Mouse (Mus musculus) heart, postnatal 25 days (tissue): ENCODE measurements at regions not wholly inside any gene's neighbourhood (a gene's known extent, or its start where the extent isn't known, plus 50 kb on each side); places are given as distances from the start of the nearest gene placed in this dataset.

Experiments used
- DNase-seq: peaks from one replicate; pipeline ENCODE4 v3.0.0; 2022; ENCODE audit warnings: low spot score
- intact Hi-C: fragments of 180-260 bp; cut with DNase I; formaldehyde crosslinking; loops from one replicate; pipeline ENCODE4 v1.15.1; 2025

DNA sequence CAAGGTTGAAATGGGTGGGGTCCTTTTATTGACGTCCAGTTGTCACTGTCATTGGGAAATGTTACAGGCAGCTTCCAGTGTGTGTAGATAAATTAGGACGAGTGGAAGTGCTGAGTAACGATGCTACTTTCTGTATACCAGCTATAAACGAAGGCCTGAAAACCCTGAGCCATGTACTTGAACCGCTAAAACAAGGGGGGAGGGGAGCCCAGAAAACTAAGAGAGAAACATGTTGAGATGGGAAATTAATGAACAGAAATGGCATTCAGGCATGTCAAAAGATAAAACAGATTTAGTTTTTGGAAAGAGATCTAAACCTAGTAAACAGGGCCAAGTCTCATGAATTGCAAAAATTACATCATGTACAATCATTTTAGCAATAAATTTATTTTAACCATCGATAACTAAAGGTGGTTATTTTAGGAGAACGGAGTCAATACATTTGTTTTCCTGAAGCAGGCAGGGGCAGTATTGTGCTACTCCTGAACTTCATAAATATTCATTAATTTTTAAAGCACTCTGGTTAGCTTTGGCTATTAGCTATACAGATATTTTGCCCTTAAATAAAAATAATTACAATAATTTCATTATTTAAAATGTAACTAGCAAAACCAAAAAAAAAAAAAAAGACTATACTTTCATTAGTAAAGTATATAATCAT lies 92.1 kb upstream of the Ssbp2 start:
- no peak for DNase-seq
- intact Hi-C loops = loop anchor here (10.0 kb wide), 1 partner anchor 433 kb away; no protein-coding TSS in a partner anchor

DNA sequence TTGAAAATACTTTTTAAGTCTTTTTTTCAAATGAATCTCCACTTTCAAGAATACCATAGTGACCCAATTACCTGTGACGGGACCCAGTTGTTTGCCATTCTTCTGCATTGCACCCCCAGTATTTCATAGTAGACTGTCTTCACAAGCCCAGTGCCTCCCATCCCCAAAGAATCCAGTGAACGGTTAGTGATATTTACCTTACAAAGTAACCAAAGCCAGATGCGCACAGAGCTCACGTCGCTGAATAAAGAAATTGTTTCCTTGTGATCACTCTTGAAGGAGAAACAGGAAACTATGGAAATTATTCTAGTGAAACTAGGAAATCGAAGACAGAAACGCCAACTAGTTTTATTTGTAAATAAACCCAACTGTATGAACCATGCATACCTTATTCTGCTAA lies 91.4 kb upstream of the Ssbp2 start:
- intact Hi-C loops = loop anchor here (10.0 kb wide), 1 partner anchor 434 kb away; no protein-coding TSS in a partner anchor
- no peak for DNase-seq

DNA sequence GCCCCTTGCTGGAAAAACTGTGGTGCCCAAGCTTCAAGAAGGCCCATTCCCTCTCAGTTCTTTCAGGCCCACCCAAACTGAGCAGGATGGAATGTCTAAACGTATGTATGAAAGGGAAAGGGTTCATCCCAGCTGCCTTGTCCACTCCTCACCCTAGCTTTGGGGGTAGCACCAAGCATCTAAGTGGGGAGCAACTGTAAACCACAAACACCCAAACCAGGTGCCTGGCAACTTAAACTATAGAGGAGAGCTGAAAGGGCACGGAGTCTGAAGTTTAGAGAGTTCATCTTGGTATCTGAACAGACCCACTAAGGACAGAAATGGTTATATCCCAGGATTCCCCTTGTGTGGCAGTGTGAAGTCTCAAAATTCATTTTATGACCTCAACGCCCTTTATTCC lies 90.1 kb upstream of the Ssbp2 start:
- intact Hi-C loops = loop anchor here (2.0 to 10.0 kb wide), 5 partner anchors 91 to 437 kb away; partner anchors contain the start of genes Atg10, Ssbp2 and Zcchc9
- DNase-seq = no peak

DNA sequence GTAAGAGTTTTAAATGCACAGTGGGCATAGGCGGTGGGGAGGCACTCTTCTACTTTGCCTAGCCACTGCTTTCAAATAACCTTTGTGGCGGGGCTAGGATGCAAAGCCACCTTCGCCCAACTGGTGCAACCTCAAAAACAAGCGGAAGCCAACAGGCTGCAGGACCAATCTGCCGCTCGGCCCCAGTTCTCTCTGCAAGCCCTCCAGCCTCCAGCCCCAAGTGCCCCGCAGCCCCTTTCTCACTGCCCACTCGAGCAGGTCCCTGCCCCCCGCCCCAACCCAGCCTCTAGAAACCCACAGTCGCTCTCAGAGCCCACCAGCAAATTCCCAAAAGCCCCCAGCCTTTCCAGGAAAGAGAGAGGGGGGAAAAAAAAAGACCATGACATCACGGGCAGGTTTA lies 89.6 kb upstream of the Ssbp2 start:
- DNase-seq = no peak
- intact Hi-C loops = loop anchor here (2.0 to 10.0 kb wide), 5 partner anchors 90 to 437 kb away; partner anchors contain the start of genes Atg10, Ssbp2 and Zcchc9

DNA sequence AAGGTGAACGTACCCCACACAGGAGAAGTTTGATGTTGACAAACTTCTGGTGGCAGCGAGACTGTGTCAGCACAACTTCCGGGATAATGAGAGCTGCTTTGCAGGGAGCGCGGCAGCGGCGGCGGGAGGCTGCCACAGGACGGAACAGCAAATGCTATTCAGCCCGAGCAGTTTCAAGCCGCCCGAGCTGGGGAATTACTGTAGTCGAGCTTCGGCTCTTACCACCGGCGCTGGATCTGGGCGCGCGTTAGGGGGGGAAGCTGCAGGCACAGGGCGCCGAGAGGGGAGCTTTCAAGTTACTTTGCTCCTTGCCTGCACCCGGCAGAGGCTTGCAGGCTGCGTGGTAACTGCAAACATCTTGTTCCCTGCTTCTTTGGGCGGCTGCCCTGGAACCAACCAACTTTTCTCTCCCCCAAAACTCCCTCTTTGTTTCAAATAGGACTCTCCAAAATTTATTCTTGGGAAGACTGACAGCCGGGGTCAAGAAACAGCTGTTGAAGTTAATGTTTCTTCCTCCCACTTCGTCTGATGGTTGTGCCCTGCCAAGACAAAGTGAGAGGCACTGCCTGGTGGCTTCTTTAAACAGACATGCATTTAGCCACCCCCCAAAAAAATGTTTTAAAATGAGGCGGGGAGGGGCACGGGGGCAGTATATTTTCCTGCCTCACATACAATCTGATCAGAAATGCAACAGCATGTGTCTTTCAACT lies 89.0 kb upstream of the Ssbp2 start:
- DNase-seq = peak; percentile 89
- intact Hi-C loops = loop anchor here (2.0 to 10.0 kb wide), 5 partner anchors 90 to 436 kb away; partner anchors contain the start of genes Atg10, Ssbp2 and Zcchc9

DNA sequence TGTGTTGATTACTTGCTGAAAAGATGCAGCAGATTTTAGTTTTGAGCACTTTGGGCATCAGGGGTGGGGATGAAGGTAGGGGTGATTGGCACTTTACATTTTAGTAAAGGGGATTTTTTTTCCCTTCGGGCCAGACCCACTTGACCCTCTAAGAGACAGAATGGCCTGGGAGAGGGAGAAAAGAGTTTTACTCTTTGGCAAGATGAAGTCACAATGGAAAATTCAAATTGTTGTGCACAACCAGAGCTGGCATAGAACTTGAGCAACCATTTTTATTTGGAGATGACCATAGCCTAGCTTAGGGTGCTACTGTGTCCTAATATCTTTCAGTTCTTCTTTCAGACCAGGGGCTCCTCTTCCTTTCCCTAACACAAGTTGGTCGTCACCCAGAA lies 88.5 kb upstream of the Ssbp2 start:
- intact Hi-C loops = loop anchor here (2.0 to 10.0 kb wide), 5 partner anchors 89 to 436 kb away; partner anchors contain the start of genes Atg10, Ssbp2 and Zcchc9
- DNase-seq = no peak

DNA sequence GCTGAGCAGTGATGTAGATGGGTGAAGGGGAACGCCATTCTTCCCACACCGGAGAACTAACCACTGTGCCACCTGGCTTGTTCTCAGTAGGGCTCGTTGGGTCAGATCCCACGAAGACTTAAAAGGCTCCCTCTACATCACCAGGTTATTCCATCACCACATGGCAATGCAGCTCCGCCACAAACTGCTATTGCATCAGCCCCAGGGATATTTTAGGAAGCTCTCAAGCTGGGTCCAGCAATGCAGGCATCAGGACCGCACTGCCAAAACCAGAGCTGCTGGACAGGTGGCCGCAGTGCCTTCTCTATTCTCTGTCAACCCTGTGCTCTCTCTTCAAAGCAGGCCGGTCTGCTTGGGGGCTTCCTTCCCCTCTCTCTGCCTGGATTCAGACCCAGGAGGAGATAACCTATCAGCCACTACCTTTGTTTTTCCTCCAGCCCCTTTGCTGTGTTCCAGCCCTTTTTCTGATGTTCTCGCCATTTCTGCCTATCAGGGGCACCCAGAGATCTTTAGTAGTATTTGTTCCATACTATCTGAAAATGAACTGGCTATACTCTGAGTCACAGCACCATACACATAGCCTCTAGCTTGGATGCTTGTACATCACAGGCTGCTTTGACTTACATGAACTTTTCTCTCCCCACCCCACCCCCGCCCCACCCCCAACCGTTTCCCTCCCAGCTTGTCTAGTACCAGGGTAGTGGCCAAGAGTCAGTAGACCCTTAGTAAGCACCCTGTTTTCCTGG lies 87.8 kb upstream of the Ssbp2 start:
- no peak for DNase-seq
- intact Hi-C loops = loop anchor here (1.0 to 10.0 kb wide), 5 partner anchors 49 to 435 kb away; partner anchors contain the start of genes Atg10 and Zcchc9

DNA sequence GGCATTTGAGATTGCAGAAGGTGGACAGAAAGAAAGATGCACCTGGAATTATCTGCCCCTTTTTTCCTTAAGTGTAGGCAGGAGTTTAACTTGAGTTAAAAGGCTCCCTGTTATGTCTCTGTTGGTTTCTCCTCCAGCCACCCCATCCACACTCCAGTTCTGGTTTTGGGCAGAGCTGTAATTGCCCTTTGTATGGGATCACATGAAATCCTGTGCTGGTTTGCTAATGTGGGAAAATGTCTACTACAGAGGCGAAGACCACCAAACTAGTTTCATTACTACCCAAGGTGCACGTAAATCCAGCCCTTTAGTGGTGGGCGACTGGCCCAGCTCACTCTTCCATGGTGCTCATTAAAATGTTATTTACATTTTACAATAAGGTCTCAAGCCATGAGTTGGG lies 85.9 kb upstream of the Ssbp2 start:
- intact Hi-C loops = loop anchor here (5.0 to 10.0 kb wide), 4 partner anchors 152 to 433 kb away; partner anchors contain the start of genes Atg10 and Zcchc9
- no peak for DNase-seq

DNA sequence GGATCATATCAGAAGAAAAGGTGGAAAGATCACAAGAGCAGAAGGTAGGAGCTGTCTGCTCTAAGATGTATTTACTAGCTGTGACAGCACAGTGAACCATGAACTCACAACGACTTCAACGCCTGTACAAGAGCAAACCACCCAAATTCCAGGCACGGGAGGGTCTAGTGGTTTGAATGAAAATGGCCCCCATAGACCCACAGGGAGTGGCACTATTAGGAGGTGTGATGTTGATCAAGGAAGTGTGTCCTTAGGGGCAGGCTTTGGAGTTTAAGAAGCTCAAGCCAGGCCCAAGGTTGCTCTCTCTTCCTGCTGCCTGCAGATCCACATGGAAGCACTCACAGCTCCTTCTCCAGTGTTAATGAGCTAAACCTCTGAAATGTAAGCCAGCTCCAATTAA lies 83.5 kb upstream of the Ssbp2 start:
- intact Hi-C loops = loop anchor here (10.0 kb wide), 1 partner anchor 412 kb away; no protein-coding TSS in a partner anchor
- no peak for DNase-seq

DNA sequence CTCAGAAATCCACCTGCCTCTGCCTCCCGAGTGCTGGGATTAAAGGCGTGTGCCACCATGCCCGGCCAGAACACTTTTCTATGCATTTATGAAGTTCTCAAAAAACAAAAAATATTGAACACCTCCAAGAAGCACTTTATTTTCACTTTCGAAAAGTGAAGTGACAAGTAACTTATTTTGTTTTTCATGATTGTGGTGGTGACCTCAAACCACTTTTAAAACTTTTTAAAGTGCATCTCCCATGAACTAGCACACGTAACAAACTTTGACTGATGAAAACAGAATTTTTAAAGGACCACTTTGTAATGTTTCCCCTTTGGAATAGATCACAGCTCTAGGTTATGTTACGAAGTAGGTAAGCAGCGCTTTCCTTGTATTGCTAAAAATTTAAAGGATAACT lies 82.7 kb upstream of the Ssbp2 start:
- intact Hi-C loops = loop anchor here (10.0 kb wide), 1 partner anchor 413 kb away; no protein-coding TSS in a partner anchor
- DNase-seq = no peak

DNA sequence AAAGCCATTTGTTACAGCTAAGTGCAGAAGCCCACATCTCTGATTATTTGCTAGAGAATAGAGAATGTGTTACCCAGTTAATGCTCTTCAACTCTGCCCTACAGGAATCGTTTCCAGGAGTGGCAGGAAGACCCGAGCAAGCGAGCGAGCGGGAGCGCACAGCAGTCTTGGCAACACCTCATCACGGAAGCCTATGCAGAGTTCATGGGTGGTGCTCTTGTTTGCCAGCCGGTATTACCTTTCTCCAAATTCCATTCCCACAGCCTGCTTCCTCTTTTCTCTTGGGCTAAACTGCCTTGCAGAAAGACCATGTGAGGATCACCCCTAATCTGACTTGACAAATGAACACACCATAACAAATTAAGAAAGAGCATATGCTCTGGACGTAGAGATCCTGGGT lies 82.1 kb upstream of the Ssbp2 start:
- DNase-seq = no peak
- intact Hi-C loops = loop anchor here (10.0 kb wide), 1 partner anchor 413 kb away; no protein-coding TSS in a partner anchor

DNA sequence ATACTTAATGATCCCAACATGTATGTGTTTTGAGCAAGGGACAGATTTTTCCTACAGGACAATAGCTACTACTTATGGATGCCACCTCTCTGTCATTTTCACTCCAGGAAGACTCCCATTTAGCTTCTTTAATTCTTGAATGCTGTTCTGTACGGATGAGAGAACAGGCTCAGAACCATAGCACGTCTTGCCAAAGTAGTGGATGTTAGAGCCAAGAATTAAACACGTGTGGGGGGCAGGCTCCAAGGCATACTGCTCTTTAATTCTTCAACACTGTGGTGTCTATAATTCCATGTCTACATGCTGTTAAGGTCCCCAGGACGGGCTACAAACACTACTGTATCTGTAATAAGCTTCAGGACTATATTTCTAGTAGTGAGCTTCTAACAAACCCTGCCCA lies 74.7 kb upstream of the Ssbp2 start:
- no peak for DNase-seq

DNA sequence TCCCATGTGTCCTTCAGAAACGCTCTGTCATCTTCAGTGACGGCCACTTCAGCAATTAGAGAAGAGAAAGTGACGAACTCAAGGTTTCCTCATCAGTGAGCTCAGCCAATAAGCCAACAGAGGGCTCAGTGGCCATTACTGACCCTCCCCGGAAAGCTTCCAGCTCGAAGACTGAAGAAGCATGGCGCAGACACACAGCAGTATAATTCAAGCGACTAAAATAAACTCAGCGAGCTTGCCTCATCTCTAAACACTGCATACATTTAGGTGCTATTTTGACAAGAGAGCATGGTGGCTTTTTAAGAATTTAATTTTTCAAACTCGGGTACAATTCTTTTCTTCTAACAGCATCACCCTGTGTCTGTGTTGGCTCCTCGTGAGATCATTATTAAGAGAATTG lies 72.2 kb upstream of the Ssbp2 start:
- intact Hi-C loops = no loop called here
- no peak for DNase-seq

More for the DNA sequence above, 74.7 kb upstream of the Ssbp2 start:
- intact Hi-C loops = no loop called here

DNA sequence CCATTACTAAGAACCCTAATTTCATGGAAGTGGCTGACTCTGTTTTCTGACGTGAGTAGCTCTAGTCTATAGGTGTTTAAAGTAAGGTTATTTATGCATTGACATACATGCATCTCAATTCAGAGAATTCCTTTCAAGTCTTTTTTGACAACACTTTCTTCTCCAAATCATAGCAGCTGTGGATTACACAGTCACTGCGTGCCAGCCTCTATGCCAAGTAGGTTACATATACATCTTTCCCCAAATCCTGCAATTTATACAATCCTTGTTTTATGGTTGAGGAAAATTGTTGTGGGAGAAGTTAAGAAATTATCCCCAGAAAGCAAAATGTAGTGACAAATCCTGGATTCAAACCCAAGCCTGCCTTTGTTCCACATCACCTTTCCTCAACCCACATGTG lies 56.5 kb upstream of the Ssbp2 start:
- intact Hi-C loops = no loop called here
- no peak for DNase-seq

DNA sequence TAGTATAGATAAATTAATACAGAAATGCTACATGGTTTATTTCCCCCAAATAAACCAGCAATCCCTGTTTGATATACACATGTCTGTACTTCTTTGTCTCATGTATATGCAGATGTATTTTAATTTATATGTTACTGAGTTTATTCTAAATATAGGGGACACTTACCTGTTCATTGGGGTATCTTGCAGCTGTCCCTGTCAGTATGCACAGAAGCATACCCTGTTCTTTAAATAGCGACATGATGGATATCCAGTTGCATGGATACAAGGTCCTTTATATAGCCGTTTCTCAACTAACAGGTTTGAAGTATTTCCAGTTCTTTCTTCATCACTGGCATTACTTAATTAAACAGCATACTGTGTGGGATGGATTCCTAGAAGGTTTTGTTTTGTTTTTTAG lies 55.1 kb upstream of the Ssbp2 start:
- intact Hi-C loops = no loop called here
- no peak for DNase-seq

DNA sequence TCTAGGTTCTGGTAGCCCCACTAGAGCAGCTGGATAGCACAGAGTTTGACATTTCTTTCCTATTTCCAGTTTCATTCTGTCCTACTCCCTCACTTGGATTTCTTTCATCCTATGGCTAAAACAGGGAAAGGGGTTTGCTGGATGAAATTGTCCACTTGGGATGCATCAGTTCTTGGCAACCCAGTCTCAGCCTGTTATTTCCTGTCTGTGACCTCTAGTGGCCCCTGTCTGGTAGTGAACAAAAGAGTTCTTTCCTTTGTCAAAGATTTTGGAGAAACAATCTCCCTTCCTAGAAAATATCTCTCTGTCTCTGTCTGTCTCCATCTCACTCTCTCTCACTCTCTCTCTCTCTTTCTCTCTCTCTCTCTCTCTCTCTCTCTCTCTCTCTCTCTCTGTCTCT lies 50.0 kb upstream of the Ssbp2 start:
- intact Hi-C loops = no loop called here

More for the DNA sequence above, 50.0 kb upstream of the Ssbp2 start:
- DNase-seq = no peak
